Mouse (Mus musculus) embryonic facial prominence, embryonic 12.5 days (tissue): ENCODE results near the gene Frat1. TPM values are rescaled to one million over a fixed set of nuclear protein-coding genes. Genes with fewer than 3 reads are reported as not detected.
A peak's percentile ranks its signal among the peaks of the same experiment; 100 is the strongest.
"Not testable (repeated sequence)": the region's sequence is repeated elsewhere in the genome, so short reads cannot be mapped to it uniquely, and the experiment has no call there.

Source experiments
- ATAC-seq: fragments of 200-750 bp; cut with Nextera tagmentation; 2 replicates; pipeline ENCODE4 v1.8.0; 2017; ENCODE audit not compliant: insufficient number of reproducible peaks, insufficient read depth, low FRiP score, low TSS enrichment
- H3K27ac ChIP-seq: fragments of 300-500 bp; sonication (generic); 2 replicates; pipeline ENCODE4 v1.5.1; 2016; ENCODE audit warnings: mild to moderate bottlenecking
- H3K27me3 ChIP-seq: fragments of 300-500 bp; sonication (generic); 2 replicates; pipeline ENCODE4 v1.6.1; 2016; ENCODE audit warnings: mild to moderate bottlenecking, moderate library complexity
- H3K36me3 ChIP-seq: fragments of 300-500 bp; sonication (generic); 2 replicates; pipeline ENCODE4 v1.6.1; 2016; ENCODE audit warnings: mild to moderate bottlenecking
- H3K4me1 ChIP-seq: fragments of 300-500 bp; sonication (generic); 2 replicates; pipeline ENCODE4 v1.6.1; 2016
- H3K4me2 ChIP-seq: fragments of 300-500 bp; sonication (generic); replicated peaks from 2 replicates; pipeline ENCODE4 v1.6.1; 2016; ENCODE audit warnings: mild to moderate bottlenecking, moderate library complexity
- H3K4me3 ChIP-seq: fragments of 300-500 bp; sonication (generic); 2 replicates; pipeline ENCODE4 v1.5.1; 2016; ENCODE audit warnings: mild to moderate bottlenecking
- H3K9ac ChIP-seq: fragments of 300-500 bp; sonication (generic); 2 replicates; pipeline ENCODE4 v1.6.1; 2016; ENCODE audit warnings: mild to moderate bottlenecking, moderate library complexity
- H3K9me3 ChIP-seq: fragments of 300-500 bp; sonication (generic); 2 replicates; pipeline ENCODE4 v1.6.1; 2016; ENCODE audit warnings: mild to moderate bottlenecking, moderate library complexity
- WGBS: fragments of 180-500 bp; shearing (Covaris S2); methylation state at CpG from one replicate; pipeline ENCODE4 v1.1.7; 2016; 5-methylcytosine and 5-hydroxymethylcytosine counted together
- polyA plus RNA-seq: library from polyadenylated mRNA; unstranded; fragments of >200 nt; fragmentation: Nextera tagmentation; extraction: Ambion mirVana; gene quantifications from 2 replicates; pipeline ENCODE4 v1.2.1, GENCODE M21; 2016

Frat1 gene
- polyA plus RNA-seq, 1 experiment from 2014 or later, result 8.9 TPM

DNA sequence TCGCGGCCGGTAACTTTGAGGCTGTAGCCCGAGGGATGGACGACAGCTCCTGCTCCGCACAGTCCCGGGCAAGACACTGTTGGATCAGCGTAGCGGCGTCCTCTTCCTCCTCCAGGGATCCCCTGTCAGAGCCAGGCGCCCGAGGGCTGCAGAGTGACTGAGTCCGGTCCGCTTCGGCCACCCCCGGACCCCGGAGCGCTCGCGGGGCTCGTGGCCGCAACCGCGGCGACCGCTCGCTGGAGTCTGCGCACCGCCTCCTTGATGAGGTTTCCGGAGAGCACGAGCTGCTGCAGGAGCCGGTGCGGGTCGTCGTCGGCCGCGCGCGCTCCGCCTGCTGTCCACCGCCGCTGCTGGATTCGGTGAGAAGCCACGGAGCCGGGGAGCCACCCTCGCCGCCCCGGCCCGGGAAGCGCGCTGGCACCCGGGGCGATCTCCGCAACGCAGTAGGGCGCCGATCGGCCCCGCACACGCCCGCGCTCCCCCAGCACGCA lies 17.4 kb downstream of the Frat1 start:
- H3K36me3 ChIP-seq, result no peaks in the 10 kb centered on the region
- H3K9ac ChIP-seq, result peak overlapping the region; percentile 71
- H3K27ac ChIP-seq, result peak overlapping the region; percentile 81
- ATAC-seq, result no peak
- peaks cover 23% of the 10 kb centered on the region for H3K4me1 ChIP-seq
- peaks cover 9% of the 10 kb centered on the region; the same call in 1 of the 2 replicates for H3K27me3 ChIP-seq
- WGBS, result under 1% methylated on average over 64 of the region's 64 CpGs
- peak overlapping the region; percentile 99 for H3K4me2 ChIP-seq
- H3K9me3 ChIP-seq, result no peaks in the 10 kb centered on the region
- peak overlapping the region; percentile 80 for H3K4me3 ChIP-seq

DNA sequence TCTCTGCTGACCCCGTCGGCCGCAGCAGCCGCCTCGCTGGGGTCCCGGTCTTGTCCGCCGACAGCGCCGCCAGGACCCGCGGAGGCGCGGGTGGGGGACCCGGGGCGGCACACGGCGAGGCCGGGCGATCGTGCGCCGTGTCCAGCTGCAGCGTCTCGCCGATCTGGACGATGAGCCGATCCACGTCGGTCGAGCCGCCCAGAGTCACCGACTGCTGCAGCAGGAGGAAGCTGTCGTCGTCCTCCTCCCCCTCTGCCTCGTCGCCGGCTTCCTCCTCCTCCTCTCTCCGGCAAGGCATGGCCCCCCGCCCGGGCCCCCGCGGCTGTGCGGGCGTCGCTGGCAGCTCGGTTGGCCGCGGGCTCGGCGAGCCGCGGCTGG lies 17.8 kb downstream of the Frat1 start:
- H3K4me2 ChIP-seq, result peak overlapping the region; percentile 99
- H3K36me3 ChIP-seq, H3K9me3 ChIP-seq, H3K27me3 ChIP-seq: not testable (repeated sequence)
- peak overlapping the region; percentile 80 for H3K4me3 ChIP-seq
- H3K9ac ChIP-seq, result peak overlapping the region; percentile 71
- peaks cover 23% of the 10 kb centered on the region for H3K4me1 ChIP-seq
- peak; percentile 52 for ATAC-seq
- under 1% methylated on average over 49 of the region's 53 CpGs for WGBS
- peak overlapping the region; percentile 81 for H3K27ac ChIP-seq

DNA sequence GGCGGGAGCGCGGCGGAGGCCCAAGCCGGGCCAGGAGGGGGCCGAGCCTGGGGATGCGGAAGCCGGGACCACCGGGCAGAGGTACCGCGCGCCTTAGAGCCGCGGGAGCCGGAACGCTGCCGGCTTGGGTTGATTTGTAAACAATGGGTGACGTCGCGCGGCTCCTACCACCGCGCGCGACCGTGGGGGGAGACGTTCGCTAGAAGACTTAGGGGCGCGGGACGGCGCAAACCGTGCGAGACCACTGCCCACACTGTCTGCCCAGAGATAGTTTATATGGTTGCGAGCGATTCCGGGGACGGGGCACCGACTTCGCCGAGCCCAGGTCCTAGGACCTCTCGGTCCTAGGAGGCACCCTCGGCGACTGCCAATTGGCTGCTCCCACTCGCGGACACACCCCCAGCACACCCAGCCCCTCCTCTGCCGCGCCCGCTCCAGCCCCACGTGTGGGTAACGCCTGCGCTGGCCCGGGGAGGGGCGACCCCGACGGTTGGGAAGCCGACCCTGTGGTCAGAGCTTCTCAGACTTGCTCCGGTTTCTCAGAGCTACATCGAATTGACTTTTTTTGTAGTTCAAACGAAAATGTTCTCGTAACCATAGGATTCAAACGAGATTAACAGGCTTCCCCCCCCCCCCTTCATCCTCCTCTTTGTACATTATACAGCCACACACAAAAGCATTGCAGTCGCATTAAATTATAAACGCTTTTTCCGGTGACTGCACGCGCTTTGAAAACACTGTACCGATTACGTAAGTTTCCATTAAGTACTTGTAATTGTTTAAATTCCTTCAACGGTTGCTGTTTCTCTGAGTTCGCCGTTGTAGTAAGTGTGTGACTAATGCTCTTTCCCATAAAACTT lies 18.5 kb downstream of the Frat1 start, which contains the start of gene Frat2:
Frat2 (minus strand) TSS at position 141 of the 860 bp plus-strand sequence.
- Histone ChIP-seq H3K4me1 (peaks cover 23% of the 10 kb centered on the region), H3K4me2 (peak within 1 kb of the TSS; percentile 99), H3K9ac (peak within 1 kb of the TSS; percentile 71), H3K36me3 (no peaks in the 10 kb centered on the region), H3K27ac (peak within 1 kb of the TSS; percentile 81), H3K27me3 (peaks cover 9% of the 10 kb centered on the region; the same call in 1 of the 2 replicates), H3K9me3 (no peaks in the 10 kb centered on the region), H3K4me3 (peak within 1 kb of the TSS; percentile 80)
- WGBS, result under 1% methylated on average over 71 of the region's 72 CpGs
- ATAC-seq, result peak; percentile 92

- Histone ChIP-seq H3K9me3 (no peaks in the 10 kb centered on the region), H3K4me2 (no peak overlapping the region; the same call in 1 of the 2 replicates), H3K4me1 (peaks cover 23% of the 10 kb centered on the region), H3K27me3 (peaks cover 7% of the 10 kb centered on the region; the same call in 1 of the 2 replicates), H3K27ac (peak overlapping the region; percentile 72), H3K36me3 (no peaks in the 10 kb centered on the region), H3K4me3 (no peak overlapping the region), H3K9ac (no peak overlapping the region)
- WGBS, result 18% methylated on average over 6 of the region's 6 CpGs
- no peak for ATAC-seq
Measured at GRCm38 (mm10) chr19:41850021-41850718, 20.4 kb downstream of the Frat1 start.

GRCm38 (mm10) chr19:41850719-41851543 lies 21.2 kb downstream of the Frat1 start:
- H3K27ac ChIP-seq, result peak overlapping the region; percentile 72
- H3K27me3 ChIP-seq, result peaks cover 5% of the 10 kb centered on the region; the same call in 1 of the 2 replicates
- H3K4me1 ChIP-seq, result peaks cover 23% of the 10 kb centered on the region
- peak overlapping the region; percentile 21; the same call in 1 of the 2 replicates for H3K4me2 ChIP-seq
- no peaks in the 10 kb centered on the region for H3K36me3 ChIP-seq
- WGBS, result 20% methylated on average over 14 of the region's 14 CpGs
- H3K9ac ChIP-seq, result no peak overlapping the region
- H3K9me3 ChIP-seq, result no peaks in the 10 kb centered on the region
- ATAC-seq, result no peak
- no peak overlapping the region for H3K4me3 ChIP-seq

- H3K9ac ChIP-seq, result no peak overlapping the region
- H3K27ac ChIP-seq, result no peak overlapping the region
- H3K4me1 ChIP-seq, result peaks cover 15% of the 10 kb centered on the region
- no peak for ATAC-seq
- 82% methylated on average over 4 of the region's 4 CpGs for WGBS
- no peak overlapping the region for H3K4me2 ChIP-seq
- H3K27me3 ChIP-seq, result no peaks in the 10 kb centered on the region
- no peaks in the 10 kb centered on the region for H3K36me3 ChIP-seq
- H3K4me3 ChIP-seq, result no peak overlapping the region
- H3K9me3 ChIP-seq, result no peaks in the 10 kb centered on the region
Measured at GRCm38 (mm10) chr19:41852423-41852822, 22.7 kb downstream of the Frat1 start.

- no peak for ATAC-seq
- Histone ChIP-seq H3K9ac (no peak overlapping the region), H3K4me3 (no peak overlapping the region), H3K4me1 (0 out of 2 replicates have a peak, but pooled peaks cover 7% of the 10 kb centered on the region), H3K27me3 (no peaks in the 10 kb centered on the region), H3K36me3 (peaks cover 12% of the 10 kb centered on the region), H3K4me2 (no peak overlapping the region), H3K27ac (no peak overlapping the region), H3K9me3 (no peaks in the 10 kb centered on the region)
- WGBS, result 79% methylated on average over 5 of the region's 5 CpGs
Measured at GRCm38 (mm10) chr19:41857086-41857762, 27.5 kb downstream of the Frat1 start.

DNA sequence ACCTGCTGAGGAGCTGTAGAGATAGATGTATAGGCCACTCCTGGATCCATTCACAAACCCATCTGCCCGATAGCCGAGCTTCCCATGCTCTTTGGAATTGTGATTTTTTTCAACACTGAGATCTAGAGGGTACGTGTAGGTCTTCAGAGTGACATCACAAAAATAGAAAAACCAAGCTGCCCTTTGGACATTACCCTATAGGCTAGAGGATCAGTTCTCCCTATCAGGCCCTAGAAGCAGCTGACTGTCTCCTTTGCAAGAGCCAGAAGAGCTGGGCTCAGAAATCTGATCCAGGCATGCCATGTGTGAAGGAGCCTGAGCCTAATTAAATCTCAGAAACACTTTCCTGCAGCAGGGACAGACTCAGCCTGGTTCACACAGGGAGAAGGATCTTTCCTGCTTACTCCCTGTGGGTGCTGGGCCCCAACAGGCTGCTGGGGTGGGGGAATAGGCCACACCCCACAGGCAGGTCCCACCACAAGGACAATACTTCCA lies 28.1 kb downstream of the Frat1 start:
- no peak for ATAC-seq
- no peak overlapping the region; the same call in 1 of the 2 replicates for H3K27ac ChIP-seq
- no peaks in the 10 kb centered on the region for H3K27me3 ChIP-seq
- H3K9me3 ChIP-seq, result no peaks in the 10 kb centered on the region
- H3K4me3 ChIP-seq, result no peak overlapping the region
- peaks cover 18% of the 10 kb centered on the region for H3K36me3 ChIP-seq
- H3K4me2 ChIP-seq, result no peak overlapping the region
- no peak overlapping the region for H3K9ac ChIP-seq
- WGBS, result 75% methylated on average over 3 of the region's 3 CpGs
- H3K4me1 ChIP-seq, result 0 out of 2 replicates have a peak, but pooled peaks cover 7% of the 10 kb centered on the region

DNA sequence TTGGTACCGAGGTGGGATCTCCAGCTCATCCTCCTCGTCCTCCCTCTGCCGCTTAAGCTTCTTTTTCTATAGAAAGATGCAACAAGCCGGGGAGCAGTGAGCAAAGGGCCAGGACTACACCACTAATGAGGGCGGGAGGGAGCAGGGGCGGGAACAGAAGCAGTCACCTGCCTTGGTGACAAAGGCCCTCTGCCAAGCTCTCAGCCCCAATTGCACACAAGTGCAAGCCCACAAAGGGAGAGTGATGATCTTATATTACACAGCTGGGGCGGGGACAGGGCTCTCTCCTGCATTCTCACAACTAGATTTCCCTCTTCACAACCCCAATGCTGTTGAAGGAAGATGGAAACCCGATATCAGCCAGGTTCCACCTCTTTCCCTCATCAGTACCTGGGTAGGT lies 36.9 kb downstream of the Frat1 start:
- Histone ChIP-seq H3K4me1 (no peaks in the 10 kb centered on the region), H3K27me3 (no peaks in the 10 kb centered on the region), H3K9me3 (no peaks in the 10 kb centered on the region), H3K4me2 (no peak overlapping the region), H3K36me3 (peaks cover 79% of the 10 kb centered on the region), H3K27ac (no peak overlapping the region), H3K9ac (no peak overlapping the region), H3K4me3 (no peak overlapping the region)
- 86% methylated on average over 8 of the region's 8 CpGs for WGBS
- ATAC-seq, result no peak

DNA sequence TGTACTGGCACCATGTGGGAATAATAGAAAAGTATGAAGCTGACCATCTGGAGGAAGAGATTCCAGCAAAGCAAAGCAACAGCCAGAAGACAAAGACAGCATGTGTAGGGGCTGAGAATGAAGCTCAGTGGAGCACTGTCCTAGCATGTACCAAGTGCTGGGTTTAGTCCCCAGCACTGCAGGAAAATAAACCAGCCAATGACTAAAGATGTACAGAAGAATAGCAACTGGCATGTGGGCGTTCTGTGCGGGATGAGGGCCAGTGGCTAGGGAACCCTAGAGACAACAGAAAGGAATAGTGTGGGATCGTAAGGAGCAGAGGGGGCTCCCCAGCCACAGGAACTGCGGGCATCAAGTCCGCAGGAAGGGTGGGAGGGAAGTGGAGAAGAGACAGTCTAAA lies 39.5 kb downstream of the Frat1 start:
- peaks cover 77% of the 10 kb centered on the region for H3K36me3 ChIP-seq

More for the DNA sequence above, 39.5 kb downstream of the Frat1 start:
- H3K9me3 ChIP-seq, result no peaks in the 10 kb centered on the region
- no peak overlapping the region for H3K4me3 ChIP-seq
- ATAC-seq, result no peak
- WGBS, result 96% methylated on average over 5 of the region's 5 CpGs
- no peak overlapping the region for H3K4me2 ChIP-seq
- no peak overlapping the region for H3K27ac ChIP-seq
- no peaks in the 10 kb centered on the region for H3K27me3 ChIP-seq
- no peak overlapping the region for H3K9ac ChIP-seq
- no peaks in the 10 kb centered on the region for H3K4me1 ChIP-seq
